Mouse (Mus musculus) CH12F3 (cell line): ENCODE results near the gene Hsd17b3.

Experiments
- in situ Hi-C: fragments of 300-500 bp; cut with MboI; formaldehyde crosslinking; loops from 2 replicates; pipeline ENCODE4 v1.14.3; 2020; ENCODE audit warnings: low sequenced_read_pairs

Gene Hsd17b3

DNA sequence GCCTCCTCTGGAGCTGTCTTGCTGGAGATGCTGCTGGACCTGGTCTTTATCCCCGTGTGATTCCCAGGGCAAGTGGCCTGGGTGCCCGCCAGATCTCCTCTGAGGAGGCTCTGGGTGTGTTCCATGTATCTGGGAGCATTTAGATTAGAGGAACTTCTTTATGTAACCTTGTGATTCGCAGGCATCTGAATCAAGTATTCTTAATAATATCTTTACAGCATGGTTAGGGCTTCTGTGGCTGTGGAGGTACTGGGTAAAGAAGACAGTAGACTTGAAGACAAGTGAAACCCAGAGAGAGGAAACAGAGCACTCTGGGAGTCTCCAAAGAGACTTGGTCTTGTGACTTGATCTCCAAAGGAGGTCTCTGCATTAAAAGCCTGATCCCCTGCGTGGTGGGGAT, at the start of gene Hsd17b3:
Gene Hsd17b3 (minus strand): TSS at position 101 of the 400 bp plus-strand sequence.
- in situ Hi-C loops = no loop called here

DNA sequence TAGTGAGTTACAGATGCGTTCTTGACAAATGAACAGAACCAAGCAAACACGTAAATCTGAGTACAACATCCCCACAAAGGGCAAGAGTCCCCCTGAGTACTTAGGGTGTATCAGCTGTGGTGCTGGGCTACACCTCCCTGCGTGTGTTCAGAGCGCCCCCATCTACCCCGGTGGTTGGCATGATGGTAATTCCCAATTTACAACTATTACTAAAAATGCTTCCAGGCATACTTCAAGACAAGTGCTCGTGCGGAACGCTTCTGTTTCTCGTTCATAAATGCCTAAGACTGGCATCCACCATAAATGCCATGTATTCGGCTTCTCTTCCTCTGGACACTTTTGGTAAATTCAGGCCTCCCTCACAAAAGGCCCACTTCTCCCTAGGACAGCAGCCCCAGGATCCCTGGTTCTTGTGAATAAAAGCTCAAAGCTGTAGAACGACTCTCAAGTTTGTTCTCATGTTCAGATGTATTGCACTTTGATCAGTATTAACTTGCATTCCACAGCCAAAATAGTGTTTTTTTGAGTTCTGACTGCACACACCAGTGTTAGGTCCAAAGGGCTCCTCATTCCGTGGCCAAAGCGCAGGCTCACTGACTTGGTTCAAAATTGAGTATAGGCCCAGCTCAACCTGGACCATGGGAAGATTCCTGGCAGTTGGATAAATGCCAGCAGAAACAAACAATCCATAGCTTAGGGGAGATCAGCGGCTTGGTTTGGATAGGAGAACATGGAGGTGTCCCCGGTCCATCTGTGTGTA, 40.8 kb upstream of the Hsd17b3 start:
- in situ Hi-C loops = no loop called here

DNA sequence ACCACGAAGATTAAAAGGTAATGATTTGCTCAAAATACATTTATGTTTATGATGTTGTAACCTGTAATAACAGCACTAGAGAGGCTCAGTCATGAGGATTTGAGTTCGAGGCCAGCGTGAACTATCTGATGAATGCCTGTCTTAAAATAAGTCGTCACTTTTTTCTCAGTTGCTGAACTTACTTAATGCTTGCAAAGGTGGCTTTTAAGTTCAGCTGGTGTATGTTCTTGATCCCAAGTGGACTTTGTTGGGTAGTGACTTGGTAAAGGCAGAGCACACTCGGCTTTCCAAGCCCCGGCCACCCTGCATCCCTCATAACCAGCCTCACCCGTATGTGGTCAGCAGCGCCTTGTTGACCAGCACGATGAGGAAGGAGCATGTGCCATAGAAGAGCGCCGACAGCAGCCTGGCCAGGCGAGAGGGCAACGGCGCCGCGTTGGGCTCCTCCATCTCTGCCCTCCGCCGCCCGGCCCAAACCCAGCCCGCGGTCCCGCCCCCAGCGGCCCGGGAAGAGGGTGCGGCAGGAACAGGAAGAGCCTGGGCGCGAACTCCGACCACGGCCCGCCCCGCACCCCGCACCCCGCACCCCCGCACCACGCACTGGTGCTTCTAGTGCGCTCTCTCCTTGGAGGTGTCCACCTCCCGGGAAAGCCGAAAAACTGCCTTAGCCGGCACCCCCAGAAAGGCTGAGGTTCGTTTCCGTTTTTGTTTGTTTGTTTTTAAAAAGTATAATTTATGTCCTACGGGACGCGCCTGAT, 40.0 kb upstream of the Hsd17b3 start, which contains the start of gene Slc35d2:
Gene Slc35d2 (minus strand): TSS at position 511 of the 758 bp plus-strand sequence.
- in situ Hi-C loops = no loop called here

DNA sequence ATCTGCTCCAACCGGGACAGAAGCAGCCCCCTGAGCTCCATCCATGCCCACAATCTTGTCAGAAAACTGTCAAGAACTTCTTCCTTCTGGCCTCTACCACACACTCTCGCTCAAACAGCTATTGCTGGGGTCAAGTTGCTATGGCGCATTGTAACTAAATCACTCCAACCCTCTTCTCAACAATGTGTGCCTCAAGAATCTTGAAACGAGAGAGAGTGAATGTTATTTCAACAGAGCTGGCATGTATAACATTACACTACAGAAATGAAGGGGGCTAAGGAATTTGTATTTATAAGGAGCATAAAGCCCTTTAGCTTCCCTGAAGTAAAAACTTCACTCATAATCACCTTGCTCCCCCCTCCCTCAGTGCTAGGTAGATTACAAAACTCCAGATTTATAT, 37.3 kb upstream of the Hsd17b3 start:
- in situ Hi-C loops = no loop called here

DNA sequence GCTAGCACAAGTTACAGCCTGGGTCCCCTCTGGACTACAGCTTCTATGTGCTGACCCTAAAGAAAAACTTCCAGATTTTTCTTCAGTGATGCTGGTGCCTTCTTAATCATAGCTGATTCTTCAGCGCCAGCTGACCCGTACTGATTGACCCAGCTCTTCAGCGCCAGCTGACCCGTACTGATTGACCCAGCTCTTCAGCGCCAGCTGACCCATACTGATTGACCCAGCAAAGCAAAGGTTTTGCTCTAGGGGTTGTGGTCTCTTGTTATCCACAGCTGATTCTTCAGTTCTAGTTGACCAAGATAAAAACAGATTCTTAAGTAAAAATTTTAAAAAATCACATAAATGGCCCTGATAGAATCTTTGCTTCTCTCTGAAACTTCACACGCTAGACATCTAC, 35.9 kb upstream of the Hsd17b3 start:
- in situ Hi-C loops = no loop called here

DNA sequence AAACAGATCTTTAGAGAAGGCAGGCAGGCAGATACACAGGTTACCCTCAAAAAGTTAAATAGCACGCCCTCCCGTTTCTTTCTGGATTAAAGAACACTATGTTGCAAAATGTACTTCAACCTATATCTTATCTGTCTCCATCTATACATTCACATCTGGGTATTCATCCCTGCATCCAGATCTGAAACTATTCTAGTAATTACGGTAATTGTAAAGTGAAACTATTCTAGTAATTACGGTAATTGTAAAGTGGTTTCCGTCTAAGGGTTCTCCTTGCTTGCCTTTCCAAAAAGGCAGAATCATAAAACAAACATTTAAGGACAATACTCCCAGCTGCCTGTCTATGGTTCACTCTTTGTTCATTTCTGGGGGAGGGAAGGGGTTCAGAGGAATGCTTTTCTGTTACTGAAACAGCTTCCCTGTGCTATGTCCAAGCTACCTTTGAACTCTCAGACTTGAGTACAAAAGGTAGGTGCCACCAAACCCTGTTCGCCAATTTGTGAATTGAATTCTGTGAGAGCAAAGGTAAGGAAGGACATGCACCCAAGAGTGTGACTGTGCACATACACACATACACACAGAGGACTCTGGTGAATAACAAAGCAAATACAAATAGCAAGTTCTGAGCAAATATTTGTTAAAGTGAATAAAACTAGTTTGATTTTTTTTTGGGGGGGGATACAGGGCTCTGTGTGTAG, 34.6 kb upstream of the Hsd17b3 start:
- in situ Hi-C loops = no loop called here

DNA sequence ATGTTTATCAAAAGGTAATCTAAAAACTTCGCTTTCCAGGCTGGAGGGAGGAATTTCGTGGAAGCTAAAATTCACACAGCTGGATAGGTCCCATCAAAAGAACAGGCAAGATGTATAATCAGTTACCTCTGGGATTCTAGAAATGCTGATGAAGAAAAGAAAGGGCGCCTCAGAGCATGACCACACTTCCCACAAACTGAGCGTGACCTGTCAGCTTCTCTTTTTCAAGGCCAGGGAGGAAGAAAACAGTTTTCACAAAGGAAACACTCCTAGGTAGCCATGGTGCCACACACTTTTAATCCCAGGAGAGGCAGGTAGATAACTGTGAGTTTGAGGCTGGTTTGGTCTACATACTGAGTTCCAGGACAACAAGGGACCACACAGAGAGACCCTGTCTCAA, 31.7 kb upstream of the Hsd17b3 start:
- in situ Hi-C loops = no loop called here

DNA sequence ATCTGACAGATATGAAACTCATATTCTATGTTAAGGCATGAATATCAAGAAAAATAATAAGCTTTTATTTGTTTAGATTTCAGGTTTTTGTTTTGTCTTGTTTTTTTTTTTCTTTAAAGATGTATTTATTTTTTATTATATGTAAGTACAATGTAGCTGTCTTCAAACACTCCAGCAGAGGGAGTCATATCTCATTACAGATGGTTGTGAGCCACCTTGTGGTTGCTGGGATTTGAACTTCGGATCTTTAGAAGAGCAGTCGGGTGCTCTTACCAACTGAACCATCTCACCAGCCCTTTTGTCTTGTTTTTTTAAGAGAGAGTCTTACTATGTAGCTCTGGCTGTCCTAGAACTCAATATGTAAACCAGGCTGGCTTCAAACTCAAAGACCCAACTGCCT, 28.4 kb upstream of the Hsd17b3 start:
- in situ Hi-C loops = no loop called here

DNA sequence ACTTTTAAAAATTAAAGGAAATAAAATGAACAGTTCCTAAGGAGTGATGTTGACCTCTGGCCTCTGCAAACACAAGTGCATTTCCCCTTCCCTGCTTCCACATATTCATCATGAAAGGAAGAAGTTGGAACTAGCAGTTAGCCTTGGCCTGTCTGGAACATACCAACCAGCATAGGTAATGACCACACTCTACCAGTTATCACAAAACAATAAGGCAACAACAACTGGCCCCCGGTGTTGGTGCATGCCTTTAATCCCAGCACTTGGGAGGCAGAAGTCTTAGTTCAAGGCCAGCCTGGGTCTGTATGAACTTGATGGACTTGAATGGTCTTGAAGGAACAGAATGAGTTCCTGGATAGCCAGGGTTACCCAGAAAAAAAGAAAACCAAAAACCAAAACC, 21.4 kb upstream of the Hsd17b3 start:
- in situ Hi-C loops = no loop called here

DNA sequence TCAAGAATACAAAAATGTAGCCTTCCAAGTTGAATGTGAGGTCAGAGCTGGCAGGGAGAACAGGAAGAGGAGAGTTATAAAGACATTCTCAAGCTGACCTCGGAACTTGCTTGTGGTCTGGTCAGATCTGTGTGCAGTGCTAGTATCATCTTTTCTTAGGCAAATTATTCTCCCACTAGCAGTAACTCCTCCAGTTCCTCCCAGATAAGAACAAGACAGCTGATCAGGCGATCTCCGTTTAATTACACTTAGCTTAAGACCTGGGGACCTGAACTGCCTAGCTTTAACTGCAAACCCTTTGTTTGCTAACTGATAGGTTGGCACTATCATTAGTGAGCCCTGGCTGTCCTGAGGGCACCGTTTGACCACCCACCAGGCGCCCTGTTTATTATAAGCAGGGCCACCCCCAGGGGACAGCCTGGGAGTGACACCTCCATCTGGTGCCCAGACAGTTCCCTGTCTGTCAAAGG, 19.4 kb upstream of the Hsd17b3 start:
- in situ Hi-C loops = no loop called here

DNA sequence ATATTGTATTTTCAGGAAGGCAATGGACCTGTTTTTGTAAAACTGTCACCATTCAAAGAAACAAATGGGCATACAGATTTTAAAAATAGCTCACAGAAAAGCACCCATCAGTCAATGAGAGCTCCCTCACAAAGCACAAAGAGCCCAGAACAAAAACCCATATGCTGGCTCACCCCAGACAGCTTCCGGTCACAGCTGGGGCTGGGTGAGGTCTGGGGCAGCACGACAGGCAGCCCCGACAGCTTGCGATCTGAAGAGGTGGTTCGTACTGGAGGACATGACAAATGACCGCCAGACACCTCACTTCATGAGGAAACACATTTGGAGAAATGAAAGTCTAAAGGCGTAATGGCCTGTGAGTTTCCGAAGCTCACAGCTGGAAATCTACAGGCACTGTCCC, 18.5 kb upstream of the Hsd17b3 start:
- in situ Hi-C loops = no loop called here

DNA sequence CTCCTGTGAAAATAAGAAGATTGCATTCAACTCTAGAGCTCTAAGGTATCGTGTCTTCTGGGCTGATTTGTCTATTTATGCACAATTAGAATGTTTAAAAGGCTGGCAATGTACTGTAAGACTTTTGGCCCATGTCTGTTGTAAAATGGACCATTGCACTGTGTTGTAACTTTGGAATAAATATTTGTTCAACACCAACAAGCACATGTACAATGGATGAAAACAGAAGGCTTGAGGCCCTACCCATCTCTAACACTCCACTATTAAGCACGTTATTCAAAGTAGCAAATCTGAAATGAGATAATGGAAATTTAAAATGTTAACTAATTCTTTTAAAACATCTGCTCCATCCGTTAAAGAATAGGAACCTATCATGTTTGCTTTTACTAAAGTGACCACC, 18.1 kb upstream of the Hsd17b3 start:
- in situ Hi-C loops = no loop called here

DNA sequence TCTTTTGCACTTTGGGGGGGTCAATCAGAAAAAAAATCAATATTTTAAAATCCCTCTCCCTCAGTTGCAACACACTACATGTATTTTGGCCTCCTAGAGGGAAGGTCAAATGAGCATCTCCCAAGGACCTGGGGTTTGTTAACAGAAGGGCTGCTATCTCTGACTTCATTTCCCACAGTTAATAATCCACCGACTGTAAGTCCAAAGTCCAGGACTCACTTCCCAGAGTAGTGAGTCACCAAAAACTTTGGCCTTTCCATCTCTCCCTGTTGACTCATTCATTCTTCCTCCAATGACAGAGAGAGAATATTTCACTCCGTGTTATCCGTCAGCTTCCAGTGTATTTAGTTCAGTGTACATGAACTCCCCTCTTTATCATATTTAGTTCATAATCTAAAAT, 16.7 kb upstream of the Hsd17b3 start:
- in situ Hi-C loops = no loop called here

DNA sequence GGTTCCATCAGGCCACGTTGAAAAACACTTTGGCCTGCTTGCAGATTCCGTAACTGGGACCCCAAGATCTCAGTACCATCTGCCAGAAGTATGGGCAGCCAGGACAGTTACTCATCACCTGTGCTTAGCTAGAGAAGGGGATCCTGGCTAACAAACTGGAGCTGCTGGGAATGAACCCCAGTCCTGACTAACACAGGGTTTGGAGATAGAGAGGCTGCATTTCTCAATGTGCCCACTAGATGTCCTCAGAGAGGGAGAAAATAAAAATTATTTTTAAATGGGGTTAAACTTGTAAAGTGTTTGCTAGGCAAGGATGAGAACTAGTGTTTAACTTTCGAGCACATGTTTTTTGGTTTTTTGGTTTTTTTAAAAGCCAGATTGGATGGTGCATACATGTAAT, 11.2 kb upstream of the Hsd17b3 start:
- in situ Hi-C loops = no loop called here

DNA sequence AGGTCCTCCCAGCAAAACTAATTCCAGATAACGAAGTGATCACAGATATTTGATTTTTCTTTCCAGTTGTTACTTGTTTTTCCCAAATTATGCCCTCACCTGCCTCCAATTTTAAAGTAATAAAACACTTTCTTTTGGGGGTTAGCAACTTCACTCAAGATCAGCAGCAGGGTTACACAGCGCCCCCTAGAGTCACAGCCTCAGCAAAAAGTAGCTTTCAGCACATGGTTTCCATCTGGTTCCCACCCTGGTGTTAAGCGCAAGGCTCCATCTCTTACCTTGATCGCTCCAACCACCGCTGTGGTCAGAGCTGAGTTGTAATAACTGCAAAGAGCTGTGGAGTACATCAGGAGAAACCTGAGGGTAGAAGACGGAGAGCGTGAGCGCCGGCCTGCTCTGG, 10.0 kb upstream of the Hsd17b3 start:
- in situ Hi-C loops = no loop called here

DNA sequence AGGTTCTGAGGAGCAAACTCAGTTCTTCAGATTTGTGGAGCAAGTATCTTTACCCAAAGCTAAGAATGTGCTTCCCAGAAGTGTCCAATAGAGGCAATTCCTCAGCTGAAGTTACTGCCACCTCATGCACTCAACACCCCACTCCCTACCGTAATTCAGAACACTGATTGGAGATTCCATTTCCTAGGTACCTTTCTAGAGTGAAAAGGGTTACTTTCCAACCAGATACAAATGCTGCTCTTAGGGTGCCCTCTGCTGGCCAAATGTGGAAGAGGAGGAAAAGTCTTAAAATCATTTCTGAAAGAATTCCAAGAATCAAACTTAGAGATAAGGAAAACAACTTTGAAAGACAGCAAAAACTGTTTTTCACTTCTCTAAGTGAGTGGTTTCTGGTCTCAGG, 4.3 kb upstream of the Hsd17b3 start:
- in situ Hi-C loops = no loop called here

DNA sequence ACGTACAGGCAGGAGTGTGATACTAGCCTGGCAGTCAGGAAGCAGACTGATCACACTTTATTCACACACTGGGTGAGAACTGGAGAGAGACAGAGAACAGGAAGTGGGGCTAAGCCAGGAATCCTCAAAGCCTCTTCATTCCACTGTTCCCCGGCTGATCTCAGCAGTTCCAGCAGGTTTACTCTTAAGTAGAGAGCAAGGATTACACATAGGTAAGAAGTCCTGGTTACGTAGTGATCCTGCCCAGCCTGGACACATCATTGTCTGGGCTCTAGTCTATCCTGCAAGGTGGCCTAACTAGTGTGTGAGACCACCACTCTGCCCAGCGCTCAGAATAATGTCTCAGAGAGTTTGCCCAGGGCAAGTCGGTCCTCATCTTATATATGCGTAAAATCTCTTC, 3.7 kb upstream of the Hsd17b3 start:
- in situ Hi-C loops = no loop called here

DNA sequence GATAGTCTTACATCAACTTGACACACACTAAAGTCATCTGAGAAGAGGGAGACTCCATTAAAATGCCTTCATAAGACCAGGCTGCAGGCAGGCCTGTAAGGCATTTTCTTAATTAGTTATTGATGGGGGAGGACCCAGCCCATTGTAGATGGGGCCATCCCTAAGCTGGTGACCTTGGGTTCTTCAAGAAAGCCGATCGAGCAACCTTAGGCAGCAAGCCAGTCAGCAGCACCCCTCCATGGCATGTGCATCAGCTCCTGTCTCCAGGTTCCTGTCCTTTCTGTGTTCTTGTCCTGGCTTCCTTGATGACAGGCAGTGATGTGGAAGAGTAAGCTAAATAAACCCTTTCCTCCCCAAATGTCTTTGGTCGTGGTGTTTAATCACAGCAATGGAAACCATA, 3.1 kb upstream of the Hsd17b3 start:
- in situ Hi-C loops = no loop called here

DNA sequence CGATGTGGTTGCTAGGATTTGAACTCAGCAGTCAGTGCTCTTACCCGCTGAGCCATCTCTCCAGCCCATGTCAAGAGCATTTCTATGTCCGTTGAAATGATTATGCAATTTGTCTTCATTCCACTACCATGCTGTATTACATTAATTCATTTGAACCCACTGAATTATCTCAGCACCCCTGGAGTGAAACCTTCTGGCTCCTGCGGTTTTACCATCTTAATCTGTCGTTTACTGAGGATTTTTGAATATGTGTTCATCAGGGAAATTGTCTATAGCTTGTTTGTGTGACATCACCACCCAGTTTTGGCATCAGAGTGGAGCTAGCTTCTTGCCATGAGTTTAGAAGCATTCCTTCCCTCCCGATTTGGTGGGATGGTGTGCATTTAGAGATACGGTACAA, 2.0 kb upstream of the Hsd17b3 start:
- in situ Hi-C loops = no loop called here

DNA sequence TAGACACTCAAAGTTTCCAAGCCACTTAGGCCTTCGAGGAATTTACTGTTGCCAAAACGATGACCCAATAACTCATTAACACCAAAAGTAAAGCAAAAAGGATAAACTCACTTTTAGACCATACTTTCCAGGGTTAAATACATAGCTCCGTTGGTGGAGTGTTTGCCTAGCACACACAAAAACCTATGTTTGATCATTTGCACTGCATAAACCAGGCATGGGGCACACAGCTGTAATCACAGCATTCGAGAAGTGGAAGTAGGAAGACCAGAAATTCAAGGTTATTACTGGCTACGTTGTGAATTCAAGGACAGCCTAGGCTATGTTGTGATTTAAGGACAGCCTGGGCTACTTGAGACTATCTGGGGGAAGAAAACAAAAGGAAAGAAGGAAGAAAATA, 1.2 kb upstream of the Hsd17b3 start:
- in situ Hi-C loops = no loop called here

DNA sequence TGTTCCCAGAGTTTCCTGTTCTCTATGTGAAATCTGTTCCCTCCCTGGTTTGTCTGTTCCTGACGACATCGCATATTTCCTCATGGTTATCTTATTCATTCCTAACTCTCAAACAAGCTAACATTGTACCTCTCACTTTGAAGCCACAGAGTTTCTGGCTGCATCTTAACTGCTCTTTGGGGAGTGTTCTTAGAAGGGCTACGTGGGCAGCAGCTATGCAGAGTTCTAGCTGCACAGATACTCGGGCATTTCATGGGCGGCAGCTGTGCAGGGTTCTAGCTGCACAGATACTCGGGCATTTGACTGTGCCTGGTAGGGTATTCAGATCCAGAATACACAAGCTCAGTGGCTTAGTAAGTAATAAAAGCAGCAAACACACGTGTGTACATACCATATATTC, 973 bp downstream of the Hsd17b3 start:
- in situ Hi-C loops = no loop called here

DNA sequence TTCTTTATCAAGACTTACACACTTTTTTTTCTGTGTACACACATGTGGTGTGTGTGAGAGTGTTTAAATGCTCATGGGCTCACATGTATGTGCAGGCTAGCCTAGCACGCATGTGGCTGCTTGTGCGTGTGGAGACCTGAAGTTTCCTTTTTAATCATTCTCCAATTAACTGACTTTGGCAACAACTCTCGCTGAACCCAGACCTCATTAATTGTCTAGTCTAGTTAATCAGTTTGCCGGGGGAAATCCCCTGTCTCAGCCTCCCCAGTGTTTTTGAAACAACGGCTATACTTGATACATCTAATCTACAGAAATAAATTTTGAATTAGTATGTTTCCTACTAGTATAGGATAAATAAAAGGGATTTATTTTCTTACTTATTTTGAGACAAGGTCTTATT, 3.0 kb downstream of the Hsd17b3 start:
- in situ Hi-C loops = no loop called here
